Mouse (Mus musculus) neural tube, embryonic 14.5 days (tissue): Measurements from ENCODE around the gene Tcf20. TPM values are rescaled to one million over a fixed set of nuclear protein-coding genes. Genes with fewer than 3 reads are reported as not detected.
A peak's percentile ranks its signal among the peaks of the same experiment; 100 is the strongest.

ENCODE experiments used
- ATAC-seq: fragments of 200-750 bp; cut with Nextera tagmentation; 2 replicates; pipeline ENCODE4 v1.8.0; 2017; ENCODE audit warnings: low read depth, mild to moderate bottlenecking, moderate TSS enrichment, moderate library complexity
- H3K27ac ChIP-seq: fragments of 300-500 bp; sonication (generic); 2 replicates; pipeline ENCODE4 v1.5.1; 2014; ENCODE audit warnings: low read depth, mild to moderate bottlenecking, control low read depth, low read length, moderate library complexity, mixed read lengths
- H3K27me3 ChIP-seq: fragments of 300-500 bp; sonication (generic); 2 replicates; pipeline ENCODE4 v1.6.1; 2014; ENCODE audit warnings: low read length; ENCODE audit not compliant: control insufficient read depth, insufficient read depth
- H3K36me3 ChIP-seq: fragments of 300-500 bp; sonication (generic); 2 replicates; pipeline ENCODE4 v1.6.1; 2014; ENCODE audit warnings: low read length, mixed read lengths; ENCODE audit not compliant: control insufficient read depth, insufficient read depth
- H3K4me1 ChIP-seq: fragments of 300-500 bp; sonication (generic); 2 replicates; pipeline ENCODE4 v1.6.1; 2014; ENCODE audit warnings: low read length; ENCODE audit not compliant: control insufficient read depth, insufficient read depth
- H3K4me2 ChIP-seq: fragments of 300-500 bp; sonication (generic); 2 replicates; pipeline ENCODE4 v1.6.1; 2014; ENCODE audit warnings: mild to moderate bottlenecking, low read depth, low read length, control low read depth
- H3K4me3 ChIP-seq: fragments of 300-500 bp; sonication (generic); 2 replicates; pipeline ENCODE4 v1.5.1; 2014; ENCODE audit warnings: low read depth, low read length, control low read depth, mixed read lengths
- H3K9ac ChIP-seq: fragments of 300-500 bp; sonication (generic); replicated peaks from 2 replicates; pipeline ENCODE4 v1.6.1; 2014; ENCODE audit warnings: low read depth, mild to moderate bottlenecking, control low read depth, low read length, mixed read lengths
- H3K9me3 ChIP-seq: fragments of 300-500 bp; sonication (generic); 2 replicates; pipeline ENCODE4 v1.6.1; 2016; ENCODE audit warnings: low read length; ENCODE audit not compliant: control insufficient read depth
- WGBS: fragments of 180-500 bp; shearing (Covaris S2); extraction: QIAGEN DNeasy Blood & Tissue Kit; methylation state at CpG from one replicate; pipeline ENCODE4 v1.1.7; 2014; 5-methylcytosine and 5-hydroxymethylcytosine counted together
- polyA plus RNA-seq: library from polyadenylated mRNA; unstranded; fragments of >200 nt; fragmentation: Nextera tagmentation; extraction: Ambion mirVana; gene quantifications from 2 replicates; pipeline ENCODE4 v1.2.1, GENCODE M21; 2014

Tcf20 gene
- polyA plus RNA-seq, 1 experiment from 2014 or later, result 16.3 TPM

GRCm38 (mm10) chr15:82998811-82999221 lies 11.1 kb upstream of the Tcf20 start:
- Histone ChIP-seq H3K9me3 (no peaks in the 10 kb centered on the region), H3K27ac (no peak overlapping the region), H3K4me2 (no peak overlapping the region), H3K27me3 (no peaks in the 10 kb centered on the region; the same call in 1 of the 2 replicates), H3K9ac (no peak overlapping the region), H3K36me3 (no peaks in the 10 kb centered on the region), H3K4me1 (peaks cover 38% of the 10 kb centered on the region), H3K4me3 (no peak overlapping the region)
- 84% methylated on average over 6 of the region's 6 CpGs for WGBS
- ATAC-seq, result no peak

GRCm38 (mm10) chr15:82996431-82996830 lies 8.8 kb upstream of the Tcf20 start:
- Histone ChIP-seq H3K36me3 (no peaks in the 10 kb centered on the region), H3K4me3 (no peak overlapping the region), H3K9me3 (no peaks in the 10 kb centered on the region), H3K4me2 (no peak overlapping the region), H3K9ac (no peak overlapping the region), H3K27ac (no peak overlapping the region), H3K4me1 (peaks cover 29% of the 10 kb centered on the region), H3K27me3 (no peaks in the 10 kb centered on the region; the same call in 1 of the 2 replicates)
- no peak for ATAC-seq

GRCm38 (mm10) chr15:82995239-82995638 lies 7.6 kb upstream of the Tcf20 start:
- H3K9ac ChIP-seq, result no peak overlapping the region
- no peak for ATAC-seq
- H3K4me1 ChIP-seq, result peaks cover 29% of the 10 kb centered on the region

GRCm38 (mm10) chr15:82992911-82993310 lies 5.2 kb upstream of the Tcf20 start:
- 38% methylated on average over 9 of the region's 9 CpGs for WGBS
- Histone ChIP-seq H3K4me3 (no peak overlapping the region), H3K9me3 (no peaks in the 10 kb centered on the region), H3K4me1 (peaks cover 46% of the 10 kb centered on the region), H3K36me3 (no peaks in the 10 kb centered on the region), H3K9ac (no peak overlapping the region), H3K27ac (no peak overlapping the region), H3K27me3 (no peaks in the 10 kb centered on the region), H3K4me2 (no peak overlapping the region)
- no peak for ATAC-seq

More at GRCm38 (mm10) chr15:82995239-82995638, 7.6 kb upstream of the Tcf20 start:
- no peaks in the 10 kb centered on the region for H3K27me3 ChIP-seq
- H3K36me3 ChIP-seq, result no peaks in the 10 kb centered on the region
- H3K27ac ChIP-seq, result no peak overlapping the region; the same call in 1 of the 2 replicates
- 29% methylated on average over 7 of the region's 7 CpGs for WGBS
- no peak overlapping the region for H3K4me3 ChIP-seq
- no peaks in the 10 kb centered on the region for H3K9me3 ChIP-seq
- H3K4me2 ChIP-seq, result no peak overlapping the region

- no peaks in the 10 kb centered on the region for H3K9me3 ChIP-seq
- no peak overlapping the region for H3K4me3 ChIP-seq
- no peaks in the 10 kb centered on the region for H3K27me3 ChIP-seq
- no peak overlapping the region for H3K27ac ChIP-seq
- no peaks in the 10 kb centered on the region for H3K36me3 ChIP-seq
- H3K4me1 ChIP-seq, result peaks cover 44% of the 10 kb centered on the region
- 51% methylated on average over 13 of the region's 13 CpGs for WGBS
- H3K4me2 ChIP-seq, result no peak overlapping the region
- no peak for ATAC-seq
- no peak overlapping the region for H3K9ac ChIP-seq
Measured at GRCm38 (mm10) chr15:82992079-82992783, 4.6 kb upstream of the Tcf20 start.

- H3K4me1 ChIP-seq, result peaks cover 51% of the 10 kb centered on the region
- no peaks in the 10 kb centered on the region for H3K36me3 ChIP-seq
- WGBS, result 38% methylated on average over 6 of the region's 6 CpGs
- H3K9ac ChIP-seq, result no peak overlapping the region
- peaks cover 2% of the 10 kb centered on the region; the same call in 1 of the 2 replicates for H3K27me3 ChIP-seq
- H3K4me2 ChIP-seq, result no peak overlapping the region
- no peaks in the 10 kb centered on the region for H3K9me3 ChIP-seq
- no peak; the same call in 1 of the 2 replicates for ATAC-seq
- H3K27ac ChIP-seq, result no peak overlapping the region
- H3K4me3 ChIP-seq, result no peak overlapping the region
Measured at GRCm38 (mm10) chr15:82989190-82989704, 1.6 kb upstream of the Tcf20 start.

GRCm38 (mm10) chr15:82987014-82987731 lies 499 bp downstream of the Tcf20 start:
- H3K36me3 ChIP-seq, result no peaks in the 10 kb centered on the region
- WGBS, result under 1% methylated on average over 38 of the region's 38 CpGs
- peaks cover 2% of the 10 kb centered on the region; the same call in 1 of the 2 replicates for H3K27me3 ChIP-seq
- no peaks in the 10 kb centered on the region for H3K9me3 ChIP-seq
- H3K27ac ChIP-seq, result no peak overlapping the region
- peak overlapping the region; percentile 90 for H3K4me2 ChIP-seq
- peaks cover 58% of the 10 kb centered on the region for H3K4me1 ChIP-seq
- H3K4me3 ChIP-seq, result peak overlapping the region; percentile 29
- peak overlapping the region; percentile 34; the same call in 1 of the 2 replicates for H3K9ac ChIP-seq
- no peak for ATAC-seq

- peaks cover 64% of the 10 kb centered on the region for H3K4me1 ChIP-seq
- H3K27ac ChIP-seq, result peak overlapping the region; percentile 80
- H3K4me2 ChIP-seq, result peak overlapping the region; percentile 41; the same call in 1 of the 2 replicates
- H3K27me3 ChIP-seq, result peaks cover 5% of the 10 kb centered on the region; the same call in 1 of the 2 replicates
- no peaks in the 10 kb centered on the region for H3K9me3 ChIP-seq
- H3K9ac ChIP-seq, result no peak overlapping the region
- no peaks in the 10 kb centered on the region for H3K36me3 ChIP-seq
- no peak for ATAC-seq
- WGBS, result 51% methylated on average over 7 of the region's 7 CpGs
- no peak overlapping the region for H3K4me3 ChIP-seq
Measured at GRCm38 (mm10) chr15:82984574-82984973, 3.1 kb downstream of the Tcf20 start.

GRCm38 (mm10) chr15:82984097-82984496 lies 3.6 kb downstream of the Tcf20 start:
- ATAC-seq, result no peak
- 11% methylated on average over 4 of the region's 4 CpGs for WGBS
- Histone ChIP-seq H3K27me3 (peaks cover 5% of the 10 kb centered on the region; the same call in 1 of the 2 replicates), H3K9ac (no peak overlapping the region), H3K4me1 (peaks cover 60% of the 10 kb centered on the region), H3K27ac (peak overlapping the region; percentile 80), H3K36me3 (no peaks in the 10 kb centered on the region), H3K4me3 (no peak overlapping the region), H3K4me2 (peak overlapping the region; percentile 41; the same call in 1 of the 2 replicates), H3K9me3 (no peaks in the 10 kb centered on the region)
